ENCODE assay signal across 15 mouse cellular contexts in genomic region chr8:64726190-64726695, GRCm38 (mm10). TPM values are rescaled to one million over a fixed set of nuclear protein-coding genes. Genes with fewer than 3 reads are reported as not detected.
DNase-seq lines count a peak whose midpoint lies in the region; ATAC-seq and TF ChIP-seq lines count a peak whose summit lies in the region.
"Had no signal": no experiment of that assay in that cellular context is flagged by ENCODE, and none has a peak within 500 bp of the region (broad histone marks: within the 10 kb centered on the region; RNA-seq: fewer than 3 reads in every experiment).

No protein-coding gene starts in this region.

- TF ChIP-seq EP300 in stomach, postnatal 0 days (optimal IDR thresholded peaks at IDR 0.05), result no peak

- H3K9ac ChIP-seq in stomach, postnatal 0 days (ENCODE audit: low read length), result no peak overlapping the region
- H3K9ac ChIP-seq: embryonic facial prominence, embryonic 15.5 days had no signal

- no peak for TF ChIP-seq CTCF in stomach, postnatal 0 days (IDR thresholded peaks at IDR 0.05; ENCODE audit: low read depth)

- peak overlapping the region; percentile 37 for H3K27ac ChIP-seq in stomach, postnatal 0 days (replicated peaks)
- H3K27ac ChIP-seq: embryonic facial prominence, embryonic 15.5 days had no signal

- peaks cover 19% of the 10 kb centered on the region for H3K36me3 ChIP-seq in stomach, postnatal 0 days (ENCODE audit: control insufficient read depth, insufficient read depth, low read length)

- no peaks in the 10 kb centered on the region for H3K9me3 ChIP-seq in stomach, postnatal 0 days (ENCODE audit: control insufficient read depth, low read length)
- H3K9me3 ChIP-seq: embryonic facial prominence, embryonic 15.5 days had no signal

- H3K4me2 ChIP-seq in stomach, postnatal 0 days (replicated peaks; ENCODE audit: low read depth), result no peak overlapping the region
- H3K4me2 ChIP-seq: embryonic facial prominence, embryonic 15.5 days had no signal

- peak; percentile 75 to 92 for DNase-seq in adrenal gland, adult (ENCODE audit: inconsistent age in 2 of 2, low spot score in 1 of 2)
- DNase-seq in adrenal gland, postnatal 4 days (ENCODE audit: low spot score in 2 of 2), result no peak
- DNase-seq in urinary bladder, adult 18-20 months (ENCODE audit: low spot score in 2 of 2), result peak; percentile 37 to 43
- DNase-seq in urinary bladder, postnatal 25 days (ENCODE audit: low spot score), result no peak
- DNase-seq in stomach, postnatal 0 days (ENCODE audit: low spot score), result peak; percentile 35
- DNase-seq in T-cell, adult 2 months (ENCODE audit: low spot score), result no peak
- DNase-seq in spleen, postnatal 36 days (ENCODE audit: low spot score in 2 of 2), result no peak
- DNase-seq: cerebellum, adult 9-11 months; heart, postnatal 4 days; kidney, postnatal 10 days; left cerebral cortex, postnatal 4 days; lung, adult 18-20 months; thymus, postnatal 25 days had no signal

- ATAC-seq in granulocyte monocyte progenitor cell, adult 5-6 weeks (replicated peaks; ENCODE audit: poor library complexity, severe bottlenecking), result peak; percentile 96
- peak; percentile 94 for ATAC-seq in stomach, postnatal 0 days (ENCODE audit: low FRiP score, low TSS enrichment)

- 56% methylated on average over 4 of the region's 4 CpGs for WGBS in stomach, postnatal 0 days

- H3K4me1 ChIP-seq in stomach, postnatal 0 days (replicated peaks; ENCODE audit: control insufficient read depth, insufficient read depth), result no peaks in the 10 kb centered on the region
- H3K4me1 ChIP-seq: embryonic facial prominence, embryonic 15.5 days had no signal

- H3K4me3 ChIP-seq in stomach, postnatal 0 days (ENCODE audit: low read depth, low read length), result no peak overlapping the region
- H3K4me3 ChIP-seq: embryonic facial prominence, embryonic 15.5 days had no signal

- H3K27me3 ChIP-seq in stomach, postnatal 0 days (ENCODE audit: control insufficient read depth, insufficient read depth, low read length), result no peaks in the 10 kb centered on the region
- H3K27me3 ChIP-seq: embryonic facial prominence, embryonic 15.5 days had no signal

RNA-seq across cellular contexts. Expression of gene Msmo1, which starts 7.3 kb away (rescaled TPM):
- total RNA-seq in adrenal gland, postnatal 4 days (2021), result 10 to 100 TPM; 44.3 to 46.1 TPM
- total RNA-seq in granulocyte monocyte progenitor cell, adult 5-6 weeks (2014; fragmentation: Nextera tagmentation), result 14.6 and 18.3 TPM in 2 replicates
- 35.1 and 50.0 TPM in 2 replicates for total RNA-seq in granulocyte monocyte progenitor cell, adult 5-6 weeks (2017)
- 141 and 160 TPM in 2 replicates for polyA plus RNA-seq in stomach, postnatal 0 days (2015; fragmentation: Nextera tagmentation; extraction: Ambion mirVana)

RNA-seq across cellular contexts. Expression of gene Cpe, which starts 33.4 kb away (rescaled TPM):
- 100 to 1,000 TPM; 515 to 519 TPM for total RNA-seq in adrenal gland, postnatal 4 days (2021)
- not detected in 2 replicates for total RNA-seq in granulocyte monocyte progenitor cell, adult 5-6 weeks (2014; fragmentation: Nextera tagmentation)
- not detected in 2 replicates for total RNA-seq in granulocyte monocyte progenitor cell, adult 5-6 weeks (2017)
- polyA plus RNA-seq in stomach, postnatal 0 days (2015; fragmentation: Nextera tagmentation; extraction: Ambion mirVana), result 133 and 175 TPM in 2 replicates

Comparison
In these comparisons a context has a peak if more than half of its experiments do, and no peak if none do; other contexts are left out.
1. DNase-seq: peak in adrenal gland, adult (2 of 2), urinary bladder, adult 18-20 months (2 of 2) and stomach, postnatal 0 days (single experiment); none in adrenal gland, postnatal 4 days (0 of 2), urinary bladder, postnatal 25 days (single experiment), T-cell, adult 2 months (single experiment) and spleen, postnatal 36 days (0 of 2).
2. RNA of gene Cpe, which starts 33.4 kb away (total RNA-seq): 515 to 519 TPM in adrenal gland, postnatal 4 days; not detected in granulocyte monocyte progenitor cell, adult 5-6 weeks; every median in the first group is over 100 times any median in the second.